Mouse (Mus musculus) layer of hippocampus, postnatal 36 days (tissue): Measurements from ENCODE around the gene Dtx3l. TPM values are rescaled to one million over a fixed set of nuclear protein-coding genes. Genes with fewer than 3 reads are reported as not detected.
A peak's percentile ranks its signal among the peaks of the same experiment; 100 is the strongest.
"Not testable (repeated sequence)": the region's sequence is repeated elsewhere in the genome, so short reads cannot be mapped to it uniquely, and the experiment has no call there.

Source experiments
- DNase-seq, 2 experiments: peaks; one replicate each; pipeline ENCODE4 v3.0.0; 2022
- total RNA-seq, 2 experiments: library from RNA; stranded (reverse); gene quantifications; 2 replicates each; pipeline ENCODE4 v1.2.3; 2021

Gene Dtx3l
- total RNA-seq = 1 to 10 TPM; 4.3 to 4.4 TPM

GRCm38 (mm10) chr16:35938211-35939151 lies at the start of gene Dtx3l, which contains the start of gene Parp9:
Dtx3l (minus strand) TSS chr16:35939151.
Parp9 (plus strand) TSS chr16:35938470.
- peak; percentile 30 to 46 for DNase-seq

- no peak for DNase-seq
Observed at GRCm38 (mm10) chr16:35987930-35988329, 49.0 kb upstream of the Dtx3l start.

GRCm38 (mm10) chr16:35984471-35984870 lies 45.5 kb upstream of the Dtx3l start:
- no peak for DNase-seq

GRCm38 (mm10) chr16:35983517-35984101 lies 44.7 kb upstream of the Dtx3l start:
- peak; percentile 72 to 74 for DNase-seq

- peak; percentile 92 to 94 for DNase-seq
Observed at GRCm38 (mm10) chr16:35982902-35983516, 44.1 kb upstream of the Dtx3l start.

- no peak for DNase-seq
Observed at GRCm38 (mm10) chr16:35982506-35982901, 43.6 kb upstream of the Dtx3l start.

- peak; percentile 100 for DNase-seq
Observed at GRCm38 (mm10) chr16:35981363-35981821, 42.4 kb upstream of the Dtx3l start.

- DNase-seq = not testable (repeated sequence)
Observed at GRCm38 (mm10) chr16:35978450-35978849, 39.5 kb upstream of the Dtx3l start, which contains the start of gene Kpna1. Kpna1 (plus strand) TSS chr16:35978750.

GRCm38 (mm10) chr16:35974021-35974420 lies 35.1 kb upstream of the Dtx3l start:
- no peak for DNase-seq

GRCm38 (mm10) chr16:35968149-35968548 lies 29.2 kb upstream of the Dtx3l start:
- no peak for DNase-seq

GRCm38 (mm10) chr16:35967319-35967718 lies 28.4 kb upstream of the Dtx3l start:
- no peak for DNase-seq

GRCm38 (mm10) chr16:35966411-35967115 lies 27.6 kb upstream of the Dtx3l start:
- DNase-seq = no peak

- not testable (repeated sequence) for DNase-seq
Observed at GRCm38 (mm10) chr16:35965991-35966390, 27.0 kb upstream of the Dtx3l start.

- DNase-seq = no peak
Observed at GRCm38 (mm10) chr16:35952628-35953130, 13.7 kb upstream of the Dtx3l start.

- DNase-seq = no peak
Observed at GRCm38 (mm10) chr16:35951216-35951615, 12.3 kb upstream of the Dtx3l start.

GRCm38 (mm10) chr16:35949264-35949663 lies 10.3 kb upstream of the Dtx3l start:
- no peak for DNase-seq

- DNase-seq = no peak
Observed at GRCm38 (mm10) chr16:35941382-35941781, 2.4 kb upstream of the Dtx3l start.

GRCm38 (mm10) chr16:35939690-35940089 lies 739 bp upstream of the Dtx3l start:
- peak; percentile 55 to 61 for DNase-seq

GRCm38 (mm10) chr16:35939261-35939660 lies 310 bp upstream of the Dtx3l start:
- no peak for DNase-seq

- no peak for DNase-seq
Observed at GRCm38 (mm10) chr16:35933181-35933580, 5.8 kb downstream of the Dtx3l start.

- no peak for DNase-seq
Observed at GRCm38 (mm10) chr16:35932179-35933055, 6.5 kb downstream of the Dtx3l start.
